Mouse (Mus musculus) cortical plate, adult 2 months (tissue): ENCODE results near the gene Siva1. TPM values are rescaled to one million over a fixed set of nuclear protein-coding genes. Genes with fewer than 3 reads are reported as not detected.

Experiments
- H3K27ac ChIP-seq: fragments of 200-500 bp; 2 replicates; pipeline ENCODE4 v1.5.1; 2012; ENCODE audit warnings: low read length, control low read depth, inconsistent platforms; ENCODE audit not compliant: insufficient read depth
- H3K4me1 ChIP-seq: fragments of 200-500 bp; 2 replicates; pipeline ENCODE4 v1.6.1; 2011; ENCODE audit warnings: low read length; ENCODE audit not compliant: control insufficient read depth, insufficient read depth
- H3K4me3 ChIP-seq: fragments of 200-500 bp; 2 replicates; pipeline ENCODE4 v1.5.1; 2011; ENCODE audit warnings: mild to moderate bottlenecking, low read length, control low read depth; ENCODE audit not compliant: insufficient read depth
- CTCF ChIP-seq: fragments of 200-500 bp; IDR thresholded peaks from 2 replicates; pipeline ENCODE4 v1.5.1; 2011; ENCODE audit warnings: mild to moderate bottlenecking, control low read depth, low read length; ENCODE audit not compliant: insufficient read depth; ENCODE audit errors: extremely low read depth
- POLR2A ChIP-seq: fragments of 200-500 bp; IDR thresholded peaks from 2 replicates; pipeline ENCODE4 v1.6.1; 2011; ENCODE audit warnings: mild to moderate bottlenecking, low read length, control low read depth; ENCODE audit not compliant: insufficient read depth; ENCODE audit errors: extremely low read depth
- polyA plus RNA-seq: library from polyadenylated mRNA; depleted of rRNA; stranded (reverse); fragments of >200 nt; gene quantifications from 2 replicates; pipeline ENCODE4 v1.2.3, GENCODE M21; 2012

Gene Siva1
- polyA plus RNA-seq, 1 experiment: 25.6 TPM

GRCm38 (mm10) chr12:112620354-112621061 is 24.0 kb upstream of the Siva1 start:
- peak overlapping the region; percentile 90 for H3K27ac ChIP-seq
- TF ChIP-seq CTCF (no peak), POLR2A (no peak)
- H3K4me3 ChIP-seq: peak overlapping the region; percentile 49
- peaks cover 6% of the 10 kb centered on the region; the same call in 1 of the 2 replicates for H3K4me1 ChIP-seq

- TF ChIP-seq CTCF (no peak), POLR2A (no peak)
- peaks cover 6% of the 10 kb centered on the region; the same call in 1 of the 2 replicates for H3K4me1 ChIP-seq
- H3K4me3 ChIP-seq: no peak overlapping the region
- H3K27ac ChIP-seq: no peak overlapping the region
Observed at GRCm38 (mm10) chr12:112621900-112622299, 22.6 kb upstream of the Siva1 start.

- Histone ChIP-seq H3K4me3 (no peak overlapping the region), H3K4me1 (peaks cover 2% of the 10 kb centered on the region; the same call in 1 of the 2 replicates), H3K27ac (no peak overlapping the region)
- TF ChIP-seq POLR2A (no peak), CTCF (peak; percentile 88)
Observed at GRCm38 (mm10) chr12:112623742-112624141, 20.7 kb upstream of the Siva1 start.

GRCm38 (mm10) chr12:112625700-112626099 is 18.8 kb upstream of the Siva1 start:
- H3K27ac ChIP-seq: no peak overlapping the region
- H3K4me3 ChIP-seq: no peak overlapping the region
- TF ChIP-seq POLR2A: no peak
- TF ChIP-seq CTCF: no peak
- no peaks in the 10 kb centered on the region for H3K4me1 ChIP-seq

GRCm38 (mm10) chr12:112626455-112626854 is 18.0 kb upstream of the Siva1 start:
- TF ChIP-seq POLR2A: no peak
- no peak for TF ChIP-seq CTCF
- Histone ChIP-seq H3K4me3 (no peak overlapping the region), H3K27ac (no peak overlapping the region), H3K4me1 (no peaks in the 10 kb centered on the region)

- TF ChIP-seq CTCF (peak; percentile 51), POLR2A (no peak)
- no peak overlapping the region for H3K4me3 ChIP-seq
- H3K4me1 ChIP-seq: no peaks in the 10 kb centered on the region
Observed at GRCm38 (mm10) chr12:112627097-112627881, 17.2 kb upstream of the Siva1 start.

GRCm38 (mm10) chr12:112628197-112628596 is 16.3 kb upstream of the Siva1 start:
- TF ChIP-seq CTCF (no peak), POLR2A (no peak)
- Histone ChIP-seq H3K27ac (no peak overlapping the region), H3K4me1 (no peaks in the 10 kb centered on the region), H3K4me3 (no peak overlapping the region)

More at GRCm38 (mm10) chr12:112627097-112627881, 17.2 kb upstream of the Siva1 start:
- no peak overlapping the region for H3K27ac ChIP-seq

GRCm38 (mm10) chr12:112628928-112629721 is 15.4 kb upstream of the Siva1 start:
- TF ChIP-seq CTCF: no peak
- TF ChIP-seq POLR2A: peak; percentile 58; the same call in 1 of the 2 replicates
- Histone ChIP-seq H3K4me1 (no peaks in the 10 kb centered on the region), H3K27ac (peak overlapping the region; percentile 20; the same call in 1 of the 2 replicates), H3K4me3 (no peak overlapping the region)

- TF ChIP-seq POLR2A (no peak), CTCF (no peak)
- Histone ChIP-seq H3K27ac (no peak overlapping the region), H3K4me3 (no peak overlapping the region), H3K4me1 (no peaks in the 10 kb centered on the region)
Observed at GRCm38 (mm10) chr12:112630029-112630428, 14.4 kb upstream of the Siva1 start.

GRCm38 (mm10) chr12:112630796-112631195 is 13.7 kb upstream of the Siva1 start:
- Histone ChIP-seq H3K4me3 (no peak overlapping the region), H3K27ac (no peak overlapping the region), H3K4me1 (no peaks in the 10 kb centered on the region)
- TF ChIP-seq CTCF (no peak), POLR2A (no peak)
